Mouse (Mus musculus) liver, embryonic 16.5 days (tissue): ENCODE data around the gene Spsb1. TPM values are rescaled to one million over a fixed set of nuclear protein-coding genes. Genes with fewer than 3 reads are reported as not detected.

Experiments
- ATAC-seq: fragments of 200-750 bp; cut with Nextera tagmentation; 2 replicates; pipeline ENCODE4 v1.8.0; 2017; ENCODE audit warnings: low read depth, mild to moderate bottlenecking, moderate number of reproducible peaks, moderate library complexity
- H3K27ac ChIP-seq: fragments of 300-500 bp; sonication (generic); 2 replicates; pipeline ENCODE4 v1.5.1; 2014; ENCODE audit warnings: mild to moderate bottlenecking, low read length
- H3K27me3 ChIP-seq: fragments of 300-500 bp; sonication (generic); 2 replicates; pipeline ENCODE4 v1.6.1; 2014; ENCODE audit warnings: low read depth, low read length, mixed read lengths; ENCODE audit not compliant: control insufficient read depth, insufficient read depth
- H3K36me3 ChIP-seq: fragments of 300-500 bp; sonication (generic); 2 replicates; pipeline ENCODE4 v1.6.1; 2014; ENCODE audit warnings: mild to moderate bottlenecking; ENCODE audit not compliant: control insufficient read depth, insufficient read depth
- H3K4me1 ChIP-seq: fragments of 300-500 bp; sonication (generic); 2 replicates; pipeline ENCODE4 v1.6.1; 2014; ENCODE audit warnings: low read depth, low read length, mixed read lengths; ENCODE audit not compliant: control insufficient read depth
- H3K4me2 ChIP-seq: fragments of 300-500 bp; sonication (generic); 2 replicates; pipeline ENCODE4 v1.6.1; 2014; ENCODE audit warnings: low read depth, low read length, mixed read lengths
- H3K4me3 ChIP-seq: fragments of 300-500 bp; sonication (generic); 2 replicates; pipeline ENCODE4 v1.5.1; 2014; ENCODE audit warnings: low read depth, mild to moderate bottlenecking, low read length
- H3K9ac ChIP-seq: fragments of 300-500 bp; sonication (generic); 2 replicates; pipeline ENCODE4 v1.6.1; 2014; ENCODE audit warnings: low read depth, low read length
- H3K9me3 ChIP-seq: fragments of 300-500 bp; sonication (generic); replicated peaks from 2 replicates; pipeline ENCODE4 v1.6.1; 2016; ENCODE audit warnings: low read length; ENCODE audit not compliant: control insufficient read depth
- WGBS: fragments of 180-500 bp; shearing (Covaris S2); extraction: QIAGEN DNeasy Blood & Tissue Kit; methylation state at CpG from one replicate; pipeline ENCODE4 v1.1.7; 2014; ENCODE audit not compliant: insufficient replicate concordance; 5-methylcytosine and 5-hydroxymethylcytosine counted together
- polyA plus RNA-seq: library from polyadenylated mRNA; unstranded; fragments of >200 nt; fragmentation: Nextera tagmentation; extraction: Ambion mirVana; gene quantifications from 2 replicates; pipeline ENCODE4 v1.2.1, GENCODE M21; 2015

Spsb1 gene
- polyA plus RNA-seq, 1 experiment from 2014 or later: 0.89 TPM

DNA sequence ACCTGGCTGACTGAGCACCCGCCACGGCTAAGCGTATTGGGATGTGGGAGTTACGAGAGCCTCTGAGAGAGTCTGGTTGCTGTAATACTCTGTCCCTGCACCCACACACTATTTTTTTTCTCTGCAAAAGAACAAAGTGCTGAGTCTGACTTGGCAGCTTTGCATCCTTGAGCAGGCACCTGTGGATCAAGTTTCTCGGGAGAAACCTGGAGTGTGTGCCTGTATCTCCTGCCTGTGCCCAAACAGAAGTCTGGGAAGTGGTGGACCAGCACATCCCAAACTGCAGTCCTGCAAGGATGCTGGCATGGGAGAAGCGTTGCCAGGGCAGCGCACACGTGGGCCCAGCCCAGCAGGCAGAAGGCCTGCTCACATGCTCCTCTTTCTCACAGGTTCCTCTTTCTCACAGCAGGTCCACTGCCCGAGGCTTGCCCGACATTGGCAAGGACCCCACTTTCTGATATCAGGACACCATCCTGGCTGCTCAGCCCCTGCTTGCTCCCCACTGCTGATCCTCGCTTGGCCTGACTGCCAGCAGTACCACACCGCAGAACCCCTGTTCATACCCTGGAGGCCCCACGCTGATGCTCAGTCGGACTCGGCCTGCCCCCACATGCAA is 36.3 kb downstream of the Spsb1 start:
- H3K4me1 ChIP-seq: no peaks in the 10 kb centered on the region
- H3K4me3 ChIP-seq: no peak overlapping the region
- WGBS: 67% methylated on average over 15 of the region's 15 CpGs
- H3K27ac ChIP-seq: no peak overlapping the region
- no peak for ATAC-seq
- H3K9me3 ChIP-seq: no peaks in the 10 kb centered on the region
- no peaks in the 10 kb centered on the region for H3K36me3 ChIP-seq
- no peaks in the 10 kb centered on the region for H3K27me3 ChIP-seq
- H3K4me2 ChIP-seq: no peak overlapping the region
- no peak overlapping the region for H3K9ac ChIP-seq

DNA sequence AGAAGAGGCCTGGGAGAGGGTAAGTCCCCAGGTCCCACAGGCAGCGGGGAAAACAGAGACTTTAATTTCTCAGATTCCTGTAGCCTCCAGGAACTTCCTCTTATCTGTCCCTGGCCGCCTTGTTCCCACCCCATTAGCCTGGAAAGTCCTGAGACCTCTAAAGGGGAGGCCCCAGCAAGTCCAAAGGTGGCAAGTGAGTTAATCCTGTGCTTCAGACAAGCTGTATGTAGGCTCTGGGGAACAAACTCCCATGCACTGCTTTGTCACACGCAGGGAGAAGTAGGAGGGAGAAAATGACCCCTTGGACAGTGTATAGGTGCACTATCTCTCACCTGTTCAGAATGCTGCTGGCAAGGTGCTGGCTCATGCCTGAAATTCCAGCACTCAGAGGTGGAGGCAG is 38.0 kb downstream of the Spsb1 start:
- Histone ChIP-seq H3K4me3 (no peak overlapping the region), H3K27ac (no peak overlapping the region), H3K9me3 (no peaks in the 10 kb centered on the region), H3K4me2 (no peak overlapping the region), H3K9ac (no peak overlapping the region), H3K27me3 (no peaks in the 10 kb centered on the region), H3K4me1 (no peaks in the 10 kb centered on the region), H3K36me3 (no peaks in the 10 kb centered on the region)
- no peak for ATAC-seq
- 24% methylated on average over 3 of the region's 3 CpGs for WGBS

GRCm38 (mm10) chr4:149913709-149914370 is 41.0 kb downstream of the Spsb1 start:
- H3K4me2 ChIP-seq: no peak overlapping the region
- H3K27me3 ChIP-seq: no peaks in the 10 kb centered on the region
- H3K27ac ChIP-seq: no peak overlapping the region
- no peak for ATAC-seq
- H3K9me3 ChIP-seq: no peaks in the 10 kb centered on the region
- no peaks in the 10 kb centered on the region for H3K36me3 ChIP-seq
- no peak overlapping the region for H3K4me3 ChIP-seq
- no peaks in the 10 kb centered on the region for H3K4me1 ChIP-seq
- no peak overlapping the region for H3K9ac ChIP-seq
- WGBS: 68% methylated on average over 7 of the region's 7 CpGs

- WGBS: 16% methylated on average over 4 of the region's 4 CpGs
- Histone ChIP-seq H3K4me1 (no peaks in the 10 kb centered on the region), H3K4me2 (no peak overlapping the region)
Observed at GRCm38 (mm10) chr4:149912451-149912850, 42.4 kb downstream of the Spsb1 start.

GRCm38 (mm10) chr4:149910558-149910957 is 44.3 kb downstream of the Spsb1 start:
- ATAC-seq: no peak
- 77% methylated on average over 4 of the region's 4 CpGs for WGBS
- no peak overlapping the region for H3K27ac ChIP-seq

More at GRCm38 (mm10) chr4:149912451-149912850, 42.4 kb downstream of the Spsb1 start:
- Histone ChIP-seq H3K9ac (no peak overlapping the region), H3K9me3 (no peaks in the 10 kb centered on the region), H3K27ac (no peak overlapping the region), H3K4me3 (no peak overlapping the region), H3K27me3 (no peaks in the 10 kb centered on the region), H3K36me3 (no peaks in the 10 kb centered on the region)
- no peak for ATAC-seq

GRCm38 (mm10) chr4:149909551-149909950 is 45.3 kb downstream of the Spsb1 start:
- 71% methylated on average over 13 of the region's 13 CpGs for WGBS
- Histone ChIP-seq H3K4me3 (no peak overlapping the region), H3K9me3 (no peaks in the 10 kb centered on the region), H3K27me3 (no peaks in the 10 kb centered on the region), H3K4me2 (no peak overlapping the region), H3K9ac (no peak overlapping the region), H3K36me3 (no peaks in the 10 kb centered on the region), H3K27ac (no peak overlapping the region), H3K4me1 (no peaks in the 10 kb centered on the region)
- ATAC-seq: no peak

More at GRCm38 (mm10) chr4:149910558-149910957, 44.3 kb downstream of the Spsb1 start:
- Histone ChIP-seq H3K36me3 (no peaks in the 10 kb centered on the region), H3K4me3 (no peak overlapping the region), H3K9ac (no peak overlapping the region), H3K4me1 (no peaks in the 10 kb centered on the region), H3K4me2 (no peak overlapping the region), H3K9me3 (no peaks in the 10 kb centered on the region), H3K27me3 (no peaks in the 10 kb centered on the region)

- no peaks in the 10 kb centered on the region for H3K36me3 ChIP-seq
- H3K4me1 ChIP-seq: no peaks in the 10 kb centered on the region
- no peaks in the 10 kb centered on the region for H3K9me3 ChIP-seq
- no peak overlapping the region for H3K4me2 ChIP-seq
- no peak overlapping the region for H3K9ac ChIP-seq
- no peaks in the 10 kb centered on the region for H3K27me3 ChIP-seq
- H3K27ac ChIP-seq: no peak overlapping the region
- WGBS: 65% methylated on average over 7 of the region's 7 CpGs
- H3K4me3 ChIP-seq: no peak overlapping the region
- ATAC-seq: no peak
Observed at GRCm38 (mm10) chr4:149908923-149909322, 45.9 kb downstream of the Spsb1 start.

GRCm38 (mm10) chr4:149907656-149908055 is 47.2 kb downstream of the Spsb1 start:
- no peaks in the 10 kb centered on the region for H3K36me3 ChIP-seq
- H3K27ac ChIP-seq: no peak overlapping the region
- no peaks in the 10 kb centered on the region for H3K9me3 ChIP-seq
- no peak for ATAC-seq
- H3K9ac ChIP-seq: no peak overlapping the region
- H3K27me3 ChIP-seq: no peaks in the 10 kb centered on the region
- H3K4me3 ChIP-seq: no peak overlapping the region
- no peaks in the 10 kb centered on the region for H3K4me1 ChIP-seq
- no peak overlapping the region for H3K4me2 ChIP-seq
- 57% methylated on average over 7 of the region's 7 CpGs for WGBS

DNA sequence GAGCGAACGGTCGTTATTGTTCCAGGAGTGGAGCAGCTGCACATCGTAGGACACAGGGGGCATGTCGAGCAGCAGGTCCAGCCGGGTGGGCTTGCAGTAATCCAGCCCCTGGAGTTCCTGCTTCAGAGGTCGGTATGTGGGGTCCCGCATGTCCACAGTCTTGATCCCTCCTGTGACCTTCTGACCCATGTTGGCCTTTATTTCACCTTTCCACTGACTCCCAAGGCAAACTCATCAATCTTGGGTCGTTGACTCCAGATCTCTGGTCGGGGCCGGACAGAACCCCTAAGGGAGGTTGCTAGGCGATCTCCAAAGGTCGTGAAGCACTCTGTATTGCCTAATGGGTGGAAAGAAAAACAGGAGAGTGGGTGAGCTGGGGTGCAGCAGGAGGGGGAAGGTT is 47.9 kb downstream of the Spsb1 start:
- 64% methylated on average over 13 of the region's 13 CpGs for WGBS
- Histone ChIP-seq H3K4me3 (no peak overlapping the region), H3K4me2 (no peak overlapping the region), H3K36me3 (no peaks in the 10 kb centered on the region), H3K4me1 (no peaks in the 10 kb centered on the region), H3K27ac (no peak overlapping the region), H3K27me3 (no peaks in the 10 kb centered on the region), H3K9me3 (no peaks in the 10 kb centered on the region), H3K9ac (no peak overlapping the region)
- ATAC-seq: no peak
